Mouse (Mus musculus) lung, postnatal 25 days (tissue): Measurements from ENCODE around the gene Sptssb.

Experiments
- DNase-seq: peaks from one replicate; pipeline ENCODE4 v3.0.0; 2022; ENCODE audit warnings: low spot score

The Sptssb gene

DNA sequence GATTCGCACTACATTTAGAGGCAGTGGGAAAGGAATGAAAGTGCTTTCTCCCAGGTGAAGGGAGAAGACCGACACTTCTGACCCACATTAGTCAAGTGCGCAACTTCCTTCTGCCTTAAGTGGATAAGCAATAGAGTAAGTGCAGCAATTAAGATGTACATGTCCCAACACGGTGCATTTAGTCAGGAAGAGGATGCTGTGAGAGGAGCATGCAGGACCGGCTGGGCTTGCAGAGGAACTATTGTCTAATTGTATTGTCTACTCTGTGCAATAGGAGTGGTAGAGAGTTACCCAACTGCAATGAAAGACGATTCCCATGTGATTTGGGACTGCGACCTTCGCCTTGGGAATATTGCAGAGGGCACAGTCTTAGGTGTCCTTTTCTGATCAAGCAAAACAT, 30.2 kb downstream of the Sptssb start:
- DNase-seq, result no peak

DNA sequence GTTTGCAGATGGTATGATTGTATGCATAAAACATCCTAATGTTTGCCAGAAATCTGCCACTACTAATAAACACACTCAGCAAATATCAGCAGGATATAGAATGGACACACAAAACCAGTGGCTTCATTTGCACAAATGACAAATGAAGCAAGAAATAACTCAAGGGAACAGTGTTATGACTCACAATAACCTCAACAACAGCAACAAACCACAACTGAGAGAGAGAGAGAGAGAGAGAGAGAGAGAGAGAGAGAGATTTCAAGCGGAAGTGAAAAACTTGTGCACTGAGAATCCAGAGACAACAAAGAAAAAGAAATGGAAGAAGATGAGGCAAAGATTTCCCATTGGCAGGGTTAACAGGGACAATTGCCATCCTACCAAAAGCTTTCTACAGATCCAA, 35.2 kb downstream of the Sptssb start:
- no peak for DNase-seq

DNA sequence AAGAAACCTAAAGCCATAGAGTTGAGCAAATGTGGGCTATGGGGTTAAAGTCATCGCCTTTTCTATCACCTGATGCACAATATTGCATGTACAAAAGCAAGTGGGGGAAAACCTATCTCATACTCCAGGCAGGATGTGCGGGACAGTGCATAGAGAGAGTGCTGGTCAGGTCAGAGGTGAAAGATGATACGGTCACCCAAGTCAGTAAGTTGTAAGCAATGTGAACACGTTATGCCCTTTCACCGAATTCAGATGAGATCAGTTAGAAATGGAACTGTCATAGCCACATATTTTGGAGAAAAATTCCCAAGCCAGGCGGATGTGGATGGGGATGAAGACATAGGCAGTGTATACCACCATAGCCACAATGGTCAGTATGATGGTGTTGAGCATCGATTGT, 39.1 kb downstream of the Sptssb start:
- no peak for DNase-seq

DNA sequence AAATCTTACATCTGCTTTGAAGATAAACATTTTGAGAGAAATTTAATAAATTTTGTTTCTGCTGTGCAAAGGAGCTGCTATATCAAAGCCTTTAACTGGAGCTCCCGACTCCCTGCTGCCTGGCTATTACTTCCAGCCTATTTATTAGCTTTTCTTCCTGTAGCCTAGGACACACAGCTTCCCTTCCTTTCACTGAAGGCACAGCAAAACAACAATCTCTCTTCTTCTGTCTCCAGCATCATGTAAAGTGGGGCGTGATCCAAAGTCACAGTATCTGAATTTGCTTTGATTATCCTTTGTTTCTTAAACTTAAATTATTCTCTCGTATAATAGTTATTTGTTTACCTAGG, 39.9 kb downstream of the Sptssb start:
- DNase-seq, result no peak

DNA sequence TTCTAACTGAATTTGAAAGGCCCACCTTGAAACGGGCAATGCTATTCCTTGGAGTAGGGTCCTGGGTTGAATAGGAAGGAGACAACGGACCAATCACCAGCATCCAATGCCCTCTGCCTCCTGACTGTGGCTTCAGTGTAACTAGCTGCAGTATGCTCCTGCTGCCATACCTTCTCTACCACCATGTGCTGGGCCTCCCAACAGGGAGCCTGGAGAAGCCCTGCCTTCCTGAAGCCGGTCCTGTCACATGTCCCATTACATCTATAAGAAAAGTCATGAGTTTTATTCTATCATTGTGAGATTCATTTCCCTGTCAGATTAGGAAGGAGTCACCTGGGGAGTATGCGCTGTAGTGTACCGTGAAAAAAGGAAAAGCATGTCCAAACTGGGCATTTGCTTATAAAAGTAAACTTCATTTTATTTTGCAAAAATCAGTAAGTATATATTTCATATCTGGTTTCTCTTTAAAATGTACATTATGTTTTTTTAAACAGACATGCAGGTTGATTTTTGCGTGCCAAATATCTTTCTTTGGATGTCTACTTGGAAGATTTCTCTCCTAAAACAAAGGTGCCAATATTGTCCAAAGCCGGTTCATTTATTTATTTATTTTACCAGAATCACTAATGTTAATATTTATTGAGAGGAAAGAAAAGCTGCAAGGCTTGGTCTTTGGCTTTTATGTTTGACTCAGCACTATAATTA, 40.4 kb downstream of the Sptssb start:
- no peak for DNase-seq

DNA sequence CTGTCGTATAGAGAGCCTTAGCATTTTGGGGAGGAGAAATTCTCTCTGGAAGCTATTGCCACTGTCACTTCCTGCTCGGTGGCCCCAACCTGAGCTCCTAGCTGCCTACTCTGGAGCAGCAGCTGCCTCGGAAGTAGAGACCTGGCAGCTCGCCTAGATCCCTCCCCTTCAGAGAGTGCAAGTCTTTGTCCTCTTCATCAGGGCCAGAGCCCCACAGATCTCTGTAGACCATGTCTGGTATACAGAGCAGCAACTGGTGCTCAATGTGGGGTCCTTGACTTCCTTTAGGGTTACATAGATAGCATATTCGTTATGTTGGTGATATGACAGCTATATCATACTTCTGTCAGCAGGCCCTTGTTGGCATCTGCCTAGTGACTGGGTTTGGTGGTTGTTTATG, 41.3 kb downstream of the Sptssb start:
- DNase-seq, result no peak

DNA sequence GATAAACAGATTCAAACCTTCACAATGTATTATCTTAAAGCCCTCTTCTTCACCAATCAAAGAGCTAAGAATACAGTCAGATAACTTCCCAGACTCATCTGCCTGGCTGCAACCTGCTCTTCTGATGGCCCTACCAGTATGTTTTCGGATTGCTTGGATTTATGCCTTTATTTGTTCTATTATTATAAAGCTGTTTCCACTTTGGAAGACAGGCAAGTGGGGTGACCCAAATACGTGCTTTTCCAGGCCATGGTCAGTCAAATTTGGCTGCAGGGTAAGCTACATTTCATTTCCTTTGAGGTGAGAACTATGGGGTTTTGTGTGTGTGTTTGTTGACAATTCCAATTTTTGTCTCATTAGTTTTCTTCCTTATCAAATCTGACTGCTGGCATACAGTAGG, 43.2 kb downstream of the Sptssb start:
- no peak for DNase-seq

DNA sequence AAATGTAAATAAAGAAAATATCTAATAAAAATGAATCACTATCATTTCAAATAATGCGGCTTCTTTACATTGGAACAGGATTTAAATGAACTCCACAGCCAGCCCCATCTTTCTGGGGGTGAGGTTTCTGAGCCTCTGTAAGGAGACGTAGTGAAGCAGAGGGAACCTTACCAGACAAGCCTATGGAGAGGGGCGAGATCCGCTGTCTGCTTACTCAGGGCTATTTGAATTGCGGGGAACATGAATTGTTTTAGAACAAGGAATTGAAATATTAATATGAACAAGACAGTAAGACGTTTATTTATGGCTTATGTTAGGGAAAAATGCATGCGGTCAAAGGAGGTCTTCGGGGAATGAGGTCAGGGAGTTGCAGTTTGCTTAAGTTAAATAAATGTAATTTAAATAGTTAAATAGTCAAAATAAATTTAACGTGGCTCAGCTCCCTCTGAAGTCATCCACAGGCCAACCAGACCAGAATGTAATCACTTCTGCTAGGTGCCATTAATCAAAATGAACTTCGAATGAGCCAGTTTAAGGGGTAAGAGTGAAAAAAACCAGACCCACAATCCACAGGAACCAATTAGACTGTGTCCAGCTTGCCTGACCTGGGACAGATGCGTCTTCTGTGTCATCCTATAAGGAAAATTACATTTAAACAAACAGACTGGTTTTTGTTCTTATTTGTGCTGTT, 46.6 kb downstream of the Sptssb start:
- no peak for DNase-seq

DNA sequence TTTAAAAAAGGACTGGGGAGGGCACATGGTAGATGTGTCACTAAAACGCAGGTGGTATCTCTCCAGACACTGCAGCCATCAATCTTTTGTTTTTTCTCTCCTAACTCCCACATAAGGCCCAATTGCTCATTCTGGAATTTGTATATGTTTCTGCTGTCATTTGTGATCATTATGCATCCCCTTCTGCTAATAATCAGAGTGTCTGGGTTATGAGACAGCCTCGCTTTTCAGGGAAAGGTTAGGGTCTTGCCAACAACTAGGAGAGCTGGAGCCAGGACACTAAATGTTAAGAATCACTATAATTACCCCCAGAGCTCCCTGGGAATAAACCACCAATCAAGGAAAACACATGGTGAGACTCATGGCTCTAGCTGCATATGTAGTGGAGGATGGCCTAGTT, 47.3 kb downstream of the Sptssb start:
- DNase-seq, result no peak

DNA sequence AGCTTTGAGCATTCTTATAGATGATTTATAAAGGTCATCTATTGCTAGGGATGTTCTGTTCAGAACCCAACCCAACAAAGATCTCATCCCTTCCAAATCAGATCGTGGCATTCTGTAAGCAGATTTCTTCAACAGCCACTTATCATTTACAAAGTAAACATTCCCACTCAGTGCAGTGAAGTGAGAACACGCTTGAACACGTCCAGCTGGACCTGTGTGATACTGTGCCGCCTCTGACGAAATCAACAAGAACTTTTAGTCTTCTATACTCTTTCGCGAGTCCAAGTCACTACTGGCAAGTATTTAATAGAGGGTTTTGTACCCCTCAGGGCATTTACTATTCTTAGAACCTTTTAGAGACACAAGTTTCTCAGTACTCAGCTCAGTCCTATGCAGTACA, 51.3 kb downstream of the Sptssb start:
- peak; percentile 12 for DNase-seq

DNA sequence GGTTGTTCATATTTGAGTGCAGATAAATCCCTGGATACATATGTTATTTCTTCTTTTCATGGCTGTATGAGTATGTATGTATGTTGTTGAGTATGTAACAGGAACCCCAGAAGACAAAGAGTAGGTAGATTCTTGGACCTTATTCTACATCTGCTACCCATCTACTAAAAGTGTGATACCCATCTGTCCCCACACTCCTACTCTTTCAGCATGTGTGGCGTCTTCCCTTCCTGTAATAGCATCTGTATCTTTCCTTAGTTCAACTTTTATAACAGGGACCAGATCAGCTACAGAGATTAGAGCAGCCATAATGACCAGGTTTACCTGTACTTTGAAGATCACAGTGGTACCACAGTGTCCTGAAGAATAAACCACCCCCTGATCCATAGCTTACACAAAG, 56.6 kb downstream of the Sptssb start:
- no peak for DNase-seq

DNA sequence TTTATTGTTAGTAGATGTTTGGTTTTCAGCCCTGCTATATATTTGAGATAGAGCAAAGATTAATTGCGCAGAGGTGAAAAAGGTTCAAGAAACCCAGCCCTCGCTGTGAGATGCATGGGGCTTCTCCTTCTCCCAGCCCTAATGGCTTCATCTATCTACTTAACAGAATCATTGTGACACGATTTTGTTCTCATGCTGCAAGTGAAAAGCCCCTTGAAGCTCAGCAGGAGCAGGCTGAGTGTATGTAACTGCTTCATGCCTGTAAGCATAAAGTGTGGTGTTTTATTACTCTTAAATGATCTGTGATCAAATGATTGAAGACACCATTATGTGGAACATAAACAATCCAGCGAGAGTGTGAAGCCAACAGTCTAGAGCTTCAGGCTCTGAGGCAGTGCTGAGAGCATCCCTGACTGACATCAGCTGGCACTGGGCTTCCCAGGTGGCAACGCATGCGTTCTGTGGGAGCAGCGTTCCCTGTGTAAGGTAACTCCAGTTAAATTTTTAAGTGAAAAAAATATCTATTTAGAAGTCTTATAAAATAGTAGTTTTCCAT, 58.8 kb downstream of the Sptssb start:
- no peak for DNase-seq

DNA sequence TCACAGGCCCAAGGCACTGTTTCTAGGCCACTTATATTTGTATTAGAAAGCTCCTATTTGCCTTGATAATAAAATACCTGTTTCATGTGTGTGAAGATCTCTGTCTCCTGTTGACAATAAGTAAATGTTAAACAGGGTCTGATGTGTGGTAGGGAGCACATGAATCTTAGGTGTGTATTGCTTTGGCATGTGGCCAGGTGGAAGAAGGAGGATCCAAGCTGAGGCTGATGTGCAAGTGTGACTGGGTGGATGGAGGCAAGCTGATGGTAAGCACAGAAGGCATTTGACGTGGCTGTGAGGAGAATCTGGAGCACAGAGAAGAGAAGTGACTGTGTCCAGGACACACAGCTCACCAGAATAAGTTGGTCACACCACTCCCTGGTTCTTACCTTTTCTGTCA, 60.6 kb downstream of the Sptssb start:
- no peak for DNase-seq

DNA sequence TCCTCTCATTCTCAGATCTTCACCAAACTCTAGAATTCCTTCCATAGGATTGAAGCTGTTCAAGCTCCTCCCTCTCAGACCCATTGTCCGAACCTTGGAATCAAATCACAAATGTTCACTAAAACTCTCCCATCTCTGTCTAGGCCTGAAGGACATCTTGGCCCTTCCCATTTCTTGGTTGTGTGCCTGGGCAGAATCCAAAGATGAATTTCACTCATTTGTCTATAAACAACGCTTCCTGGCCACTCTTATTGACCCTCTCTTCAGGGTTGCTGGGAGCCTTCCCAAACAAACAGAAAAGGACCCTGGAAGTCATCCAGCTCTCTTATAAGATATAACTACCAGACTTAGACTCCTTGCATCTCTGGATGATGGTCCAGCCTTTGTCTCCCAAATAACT, 61.8 kb downstream of the Sptssb start:
- DNase-seq, result no peak

DNA sequence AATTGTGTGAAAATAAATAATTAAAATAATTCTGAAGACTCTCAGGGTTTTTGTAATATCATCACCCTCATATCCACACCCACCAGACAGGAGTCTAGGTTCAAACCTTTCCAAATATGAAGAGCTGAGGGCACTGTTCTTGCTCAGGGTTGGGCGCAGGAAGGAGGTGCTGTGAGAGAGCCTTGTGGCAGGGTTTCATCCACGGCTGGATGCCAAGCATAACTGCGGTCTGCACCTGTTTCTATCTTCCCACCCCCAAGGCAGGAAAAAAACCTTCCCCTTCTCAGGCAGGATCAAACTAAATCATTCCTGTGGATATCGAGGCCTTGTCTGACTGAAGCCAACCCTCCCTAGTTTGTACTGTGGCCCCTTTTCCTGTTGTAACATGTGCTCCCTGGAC, 62.2 kb downstream of the Sptssb start:
- DNase-seq, result no peak

DNA sequence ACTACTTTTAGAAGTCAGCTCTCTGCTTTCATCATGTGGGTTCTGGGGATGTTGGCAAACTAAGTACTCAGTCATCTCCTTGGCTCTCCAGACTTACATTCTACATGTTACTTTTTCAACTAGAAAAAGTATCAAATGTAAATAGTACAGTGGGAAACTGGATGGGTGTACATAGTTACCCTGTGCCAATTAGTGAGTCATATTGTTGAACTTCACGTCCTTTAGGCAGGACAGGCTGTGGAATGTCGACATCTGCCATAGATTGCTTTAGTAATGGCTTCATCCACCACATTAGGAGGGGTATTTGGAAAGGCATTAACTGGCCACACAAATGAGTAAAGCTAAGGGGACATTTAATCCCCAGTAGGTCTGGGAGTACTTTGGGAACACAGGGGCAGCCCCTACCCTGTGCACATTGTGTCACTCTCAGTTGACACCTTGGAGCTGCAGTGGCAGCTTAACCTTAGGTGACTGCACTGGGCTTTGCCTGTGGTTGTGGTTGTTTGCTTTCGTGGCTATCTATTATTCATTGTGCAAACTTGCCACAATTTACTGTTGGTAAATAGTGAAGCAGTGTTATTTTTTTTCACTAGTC, 66.8 kb downstream of the Sptssb start:
- DNase-seq, result peak; percentile 1

DNA sequence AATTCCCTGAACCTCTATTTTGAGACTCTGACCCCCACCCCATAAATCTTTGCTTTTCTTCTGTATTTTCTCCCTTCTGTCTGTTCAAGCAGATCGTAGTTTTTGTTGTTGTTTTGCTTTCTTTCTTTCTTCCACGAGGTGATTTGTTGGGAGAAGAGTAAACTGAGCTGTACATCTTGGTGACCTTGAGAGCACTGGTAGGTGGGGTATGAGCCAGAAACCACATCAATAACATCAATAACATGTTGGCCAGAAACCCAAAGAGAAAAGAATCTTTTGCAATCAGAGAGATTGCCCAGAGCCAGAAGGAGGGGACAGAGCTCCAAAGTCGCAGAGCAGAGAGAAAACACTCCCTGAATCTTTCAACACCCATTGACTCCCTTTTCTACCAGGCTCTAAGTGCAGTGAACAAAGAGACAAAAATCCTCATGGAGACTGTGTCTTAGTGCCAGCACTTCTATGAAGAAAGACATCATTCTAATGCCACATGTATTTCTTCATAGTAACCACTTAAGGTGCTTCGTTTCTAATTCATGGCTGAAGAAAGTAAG, 80.4 kb downstream of the Sptssb start:
- no peak for DNase-seq

DNA sequence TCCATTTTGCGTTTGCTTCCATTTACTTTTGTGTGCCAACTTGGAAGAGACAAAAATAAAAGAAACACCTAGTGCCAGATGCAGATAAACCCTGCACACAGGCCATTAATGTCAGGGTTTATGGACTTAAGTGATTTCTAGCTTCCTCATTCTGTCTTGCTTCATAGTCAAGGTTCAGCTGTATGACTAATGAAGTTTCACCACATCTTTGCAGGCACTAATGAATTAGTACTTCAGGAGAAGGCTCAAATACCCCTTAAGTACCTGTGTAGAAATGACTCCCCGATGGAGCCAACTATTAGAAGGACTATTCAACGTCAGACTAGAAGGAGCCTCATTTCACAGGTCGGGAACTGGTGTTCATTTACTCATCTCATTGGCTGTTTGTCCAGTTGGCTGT, 86.4 kb downstream of the Sptssb start:
- DNase-seq, result no peak
